Mouse (Mus musculus) 3T3-L1 (cell line): ENCODE measurements at regions not wholly inside any gene's neighbourhood (a gene's known extent, or its start where the extent isn't known, plus 50 kb on each side); places are given as distances from the start of the nearest gene placed in this dataset.

ENCODE experiments used
- DNase-seq: peaks from one replicate; pipeline ENCODE4 v3.0.0-alpha.2; 2015; ENCODE audit warnings: low read depth, low spot score

GRCm38 (mm10) chr1:144317560-144317959 lies 68.5 kb upstream of the Rgs1 start:
- DNase-seq: no peak

- DNase-seq: no peak
Observed at GRCm38 (mm10) chr1:144316251-144316650, 67.2 kb upstream of the Rgs1 start.

GRCm38 (mm10) chr1:144314382-144314781 lies 65.3 kb upstream of the Rgs1 start:
- no peak for DNase-seq

GRCm38 (mm10) chr1:144313318-144313717 lies 64.3 kb upstream of the Rgs1 start:
- no peak for DNase-seq

GRCm38 (mm10) chr1:144309901-144310300 lies 60.9 kb upstream of the Rgs1 start:
- DNase-seq: no peak

- no peak for DNase-seq
Observed at GRCm38 (mm10) chr1:144308313-144308712, 59.3 kb upstream of the Rgs1 start.

GRCm38 (mm10) chr1:144307854-144308285 lies 58.8 kb upstream of the Rgs1 start:
- no peak for DNase-seq

- no peak for DNase-seq
Observed at GRCm38 (mm10) chr1:144307017-144307853, 58.2 kb upstream of the Rgs1 start.

GRCm38 (mm10) chr1:144306284-144306683 lies 57.2 kb upstream of the Rgs1 start:
- peak; percentile 35 for DNase-seq

GRCm38 (mm10) chr1:144300670-144301069 lies 51.6 kb upstream of the Rgs1 start:
- no peak for DNase-seq
